Mouse (Mus musculus) megakaryocyte, embryonic 14.5 days (primary cell): ENCODE results near the gene Cd81. TPM values are rescaled to one million over a fixed set of nuclear protein-coding genes. Genes with fewer than 3 reads are reported as not detected.

Experiments
- H3K27me3 ChIP-seq: replicated peaks from 2 replicates; pipeline ENCODE3; 2012; ENCODE audit warnings: inconsistent platforms
- H3K36me3 ChIP-seq: replicated peaks from 2 replicates; pipeline ENCODE3; 2012; ENCODE audit warnings: low read length, inconsistent platforms, mixed read lengths
- H3K4me1 ChIP-seq: 2 replicates; pipeline ENCODE4 v1.6.1; 2012; ENCODE audit warnings: inconsistent platforms
- H3K4me3 ChIP-seq: replicated peaks from 2 replicates; pipeline ENCODE3; 2012; ENCODE audit warnings: moderate library complexity, mild to moderate bottlenecking, inconsistent platforms
- H3K9me3 ChIP-seq: 2 replicates; pipeline ENCODE4 v1.6.1; 2012; ENCODE audit warnings: inconsistent platforms
- FLI1 ChIP-seq: IDR thresholded peaks from 2 replicates; pipeline ENCODE4 v1.6.1; 2012; ENCODE audit warnings: low read length, inconsistent platforms, mixed read lengths
- GATA1 ChIP-seq: IDR thresholded peaks from 3 replicates; pipeline ENCODE4 v1.6.1; 2012; ENCODE audit warnings: mixed read lengths, low read length, inconsistent platforms, borderline replicate concordance
- polyA plus RNA-seq: library from polyadenylated mRNA; stranded (reverse); fragments of >175 nt; gene quantifications from 2 replicates; pipeline ENCODE4 v1.2.3, GENCODE M21; 2012; ENCODE audit warnings: low replicate concordance; ENCODE audit not compliant: insufficient read depth

Gene Cd81
- 774 and 1,679 TPM in 2 replicates for polyA plus RNA-seq

GRCm38 (mm10) chr7:143052626-143053007, at the start of gene Cd81:
Gene Cd81, plus strand, starts transcription at chr7:143052739.
- H3K4me3 ChIP-seq, result peak within 1 kb of the TSS; percentile 99
- H3K27me3 ChIP-seq, result no peaks in the 10 kb centered on the region
- peaks cover 37% of the 10 kb centered on the region for H3K36me3 ChIP-seq
- H3K9me3 ChIP-seq, result no peaks in the 10 kb centered on the region
- TF ChIP-seq GATA1 (no peak), FLI1 (no peak)
- H3K4me1 ChIP-seq, result peaks cover 77% of the 10 kb centered on the region

DNA sequence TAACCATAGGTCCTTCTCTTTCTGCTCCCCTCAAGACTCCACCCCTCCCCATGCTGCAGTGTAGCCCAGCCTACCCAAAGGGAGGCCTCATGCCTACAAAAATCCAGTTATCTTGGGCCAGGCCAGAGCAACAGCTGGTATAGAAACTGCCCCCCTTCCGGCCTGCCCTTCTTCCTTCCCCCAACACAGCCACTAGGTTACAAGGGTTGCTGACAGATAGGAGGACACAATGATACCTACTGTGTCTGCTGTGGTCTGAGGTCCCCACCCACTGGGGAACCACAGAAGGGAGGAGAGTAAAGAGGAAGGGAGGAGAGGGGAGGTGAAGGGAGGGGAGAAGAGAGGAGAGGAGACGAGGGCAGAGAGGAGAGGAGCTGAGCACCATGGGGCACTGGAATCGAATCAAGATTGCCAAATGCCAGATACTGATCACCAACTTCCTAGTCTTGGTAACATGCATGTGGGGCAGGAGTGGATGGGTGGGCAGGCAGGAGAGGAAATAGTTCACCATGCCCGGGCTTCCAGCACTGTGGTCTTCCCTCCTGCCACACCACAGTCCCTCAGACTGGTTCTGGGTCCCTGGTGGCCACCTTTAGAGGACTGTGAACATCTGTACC, 47.7 kb upstream of the Cd81 start, which contains the start of gene Tspan32:
Gene Tspan32 (plus strand): TSS at position 320 of the 617 bp plus-strand sequence.
- Histone ChIP-seq H3K4me1 (peaks cover 88% of the 10 kb centered on the region), H3K36me3 (peaks cover 29% of the 10 kb centered on the region), H3K9me3 (no peaks in the 10 kb centered on the region), H3K4me3 (peak within 1 kb of the TSS; percentile 94), H3K27me3 (no peaks in the 10 kb centered on the region)
- TF ChIP-seq GATA1 (peak; percentile 17; the same call in 1 of the 3 replicates), FLI1 (no peak)

- no peaks in the 10 kb centered on the region for H3K27me3 ChIP-seq
- no peak for TF ChIP-seq GATA1
- no peak for TF ChIP-seq FLI1
- peak overlapping the region; percentile 94 for H3K4me3 ChIP-seq
- H3K36me3 ChIP-seq, result peaks cover 36% of the 10 kb centered on the region
- peaks cover 95% of the 10 kb centered on the region for H3K4me1 ChIP-seq
- H3K9me3 ChIP-seq, result no peaks in the 10 kb centered on the region
These were observed 47.0 kb upstream of the Cd81 start for GRCm38 (mm10) chr7:143005344-143006096.

DNA sequence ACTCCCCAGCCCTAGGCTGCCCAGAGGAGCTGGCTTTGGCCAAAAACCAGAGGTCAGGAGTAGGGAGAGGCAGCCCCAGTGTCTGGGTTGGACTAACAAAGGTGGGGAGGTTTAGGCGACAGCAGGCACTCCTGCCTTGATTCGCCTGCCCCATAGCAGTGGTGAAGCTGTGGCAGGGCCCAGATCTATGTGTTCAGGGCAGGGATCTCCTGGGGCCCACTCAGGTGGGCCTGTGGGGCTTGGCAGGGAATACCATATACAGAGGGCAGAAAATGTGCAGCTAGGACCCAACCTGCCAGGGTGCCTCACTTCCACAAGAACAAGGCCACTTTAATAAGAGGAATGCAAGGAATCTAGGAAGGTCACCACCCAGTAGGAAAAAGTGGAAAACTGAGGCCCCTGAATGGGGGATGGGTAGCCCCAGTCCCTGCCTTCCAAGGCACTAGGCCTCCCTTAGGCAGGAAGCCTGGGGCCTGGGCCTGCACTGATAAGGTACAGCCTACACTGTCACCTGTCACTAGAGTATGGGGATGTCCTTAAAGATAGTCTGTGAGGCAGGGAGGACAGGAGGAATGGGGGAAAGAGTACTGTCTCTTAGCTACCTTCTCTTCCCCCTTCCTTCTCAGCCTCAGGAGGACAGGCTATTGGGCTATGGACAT, 46.3 kb upstream of the Cd81 start:
- TF ChIP-seq FLI1, result 0 out of 2 replicates have a peak, but pooled peaks have one; percentile 29
- peak; percentile 92; the same call in 2 of the 3 replicates for TF ChIP-seq GATA1
- peak overlapping the region; percentile 94 for H3K4me3 ChIP-seq
- H3K9me3 ChIP-seq, result no peaks in the 10 kb centered on the region
- H3K4me1 ChIP-seq, result peaks cover 100% of the 10 kb centered on the region
- no peaks in the 10 kb centered on the region for H3K27me3 ChIP-seq
- peaks cover 43% of the 10 kb centered on the region for H3K36me3 ChIP-seq

GRCm38 (mm10) chr7:143006756-143007598, 45.6 kb upstream of the Cd81 start:
- TF ChIP-seq FLI1 (no peak), GATA1 (no peak)
- H3K36me3 ChIP-seq, result peaks cover 51% of the 10 kb centered on the region
- no peaks in the 10 kb centered on the region for H3K9me3 ChIP-seq
- no peaks in the 10 kb centered on the region for H3K27me3 ChIP-seq
- H3K4me3 ChIP-seq, result peak overlapping the region; percentile 94
- peaks cover 100% of the 10 kb centered on the region for H3K4me1 ChIP-seq

DNA sequence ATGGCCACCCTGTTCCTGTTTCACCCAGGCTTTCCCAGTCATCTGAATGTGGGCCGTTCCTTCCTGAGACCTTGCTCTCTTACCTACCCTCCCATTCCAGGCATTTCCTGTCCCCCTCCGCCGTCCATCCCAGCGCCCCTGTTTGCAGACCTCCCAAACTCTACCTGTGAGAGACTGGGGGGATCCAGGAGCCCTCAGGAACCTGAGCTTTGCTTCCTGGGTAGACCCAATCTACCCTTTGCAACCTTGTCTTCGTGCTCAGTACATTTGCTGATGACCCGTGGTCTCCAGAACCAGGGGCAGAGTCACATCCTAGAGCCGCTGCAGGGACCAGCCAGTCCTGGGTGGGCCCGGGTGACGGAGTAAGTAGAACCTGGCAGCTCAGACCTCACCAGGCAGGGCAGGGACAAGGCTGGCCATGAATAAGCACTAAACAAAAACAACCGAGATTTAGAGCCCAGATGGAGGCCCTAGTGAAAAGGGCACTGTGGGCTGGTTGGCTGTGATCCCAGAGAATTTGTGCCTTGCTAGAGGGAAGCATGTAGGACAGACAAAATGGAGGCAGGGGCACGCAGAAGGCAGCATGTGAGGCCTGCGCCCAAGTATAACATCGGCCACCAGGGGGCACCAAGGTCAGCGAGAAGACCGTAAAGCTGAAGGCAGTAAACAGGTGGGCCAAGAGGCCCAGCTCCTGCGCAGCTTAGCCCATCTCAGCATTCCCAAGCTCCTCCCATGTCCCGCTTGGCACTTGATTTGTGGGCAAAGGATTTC, 44.8 kb upstream of the Cd81 start:
- peaks cover 100% of the 10 kb centered on the region for H3K4me1 ChIP-seq

GRCm38 (mm10) chr7:143008370-143008926, 44.1 kb upstream of the Cd81 start:
- H3K4me1 ChIP-seq, result peaks cover 100% of the 10 kb centered on the region
- H3K4me3 ChIP-seq, result peak overlapping the region; percentile 94

More for the DNA sequence above, 44.8 kb upstream of the Cd81 start:
- H3K4me3 ChIP-seq, result peak overlapping the region; percentile 94
- H3K27me3 ChIP-seq, result no peaks in the 10 kb centered on the region
- no peaks in the 10 kb centered on the region for H3K9me3 ChIP-seq
- peaks cover 57% of the 10 kb centered on the region for H3K36me3 ChIP-seq
- TF ChIP-seq FLI1 (no peak), GATA1 (no peak)

DNA sequence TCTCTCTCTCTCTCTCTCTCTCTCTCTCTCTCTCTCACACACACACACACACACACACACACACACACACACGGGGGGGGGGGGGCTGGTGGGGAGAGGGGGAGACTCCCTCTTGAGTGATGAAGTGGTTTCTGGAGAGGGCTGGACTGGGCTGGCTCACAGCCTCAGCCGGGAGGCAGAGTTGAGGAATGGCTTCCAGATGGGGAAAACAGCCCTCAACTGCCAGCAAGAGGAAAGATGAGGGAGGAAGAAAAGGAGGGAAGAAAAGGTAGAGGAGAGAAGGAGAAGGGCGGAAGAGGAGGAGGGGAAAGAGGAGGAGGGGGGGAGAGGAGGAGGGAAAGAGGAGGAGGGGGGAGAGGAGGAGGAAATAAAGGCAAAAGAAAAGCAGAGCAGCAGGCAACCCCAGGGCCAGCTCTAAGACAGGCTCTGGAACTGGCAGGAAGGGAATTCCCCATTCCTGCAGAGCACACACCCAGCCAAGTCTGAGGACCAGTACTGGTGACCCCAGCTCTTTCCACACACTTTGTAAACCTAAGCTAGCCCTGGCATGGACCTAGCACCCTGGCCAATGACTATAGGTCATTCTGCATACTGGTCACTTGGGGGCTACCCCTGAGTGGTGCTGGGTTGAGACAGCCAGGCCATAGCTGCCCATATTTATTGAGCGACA, 43.4 kb upstream of the Cd81 start:
- Histone ChIP-seq H3K4me3 (peak overlapping the region; percentile 94), H3K27me3 (no peaks in the 10 kb centered on the region), H3K9me3 (no peaks in the 10 kb centered on the region), H3K4me1 (peaks cover 100% of the 10 kb centered on the region), H3K36me3 (peaks cover 71% of the 10 kb centered on the region)
- TF ChIP-seq GATA1, result no peak
- no peak for TF ChIP-seq FLI1

More at GRCm38 (mm10) chr7:143008370-143008926, 44.1 kb upstream of the Cd81 start:
- H3K27me3 ChIP-seq, result no peaks in the 10 kb centered on the region
- no peaks in the 10 kb centered on the region for H3K9me3 ChIP-seq
- peaks cover 64% of the 10 kb centered on the region for H3K36me3 ChIP-seq
- no peak for TF ChIP-seq FLI1
- no peak for TF ChIP-seq GATA1
